Mouse (Mus musculus) lung, postnatal 4 days (tissue): Measurements from ENCODE around the gene Traf4.
A peak's percentile ranks its signal among the peaks of the same experiment; 100 is the strongest.
"Not testable (repeated sequence)": the region's sequence is repeated elsewhere in the genome, so short reads cannot be mapped to it uniquely, and the experiment has no call there.

Experiments
- DNase-seq, 2 experiments: peaks; one replicate each; pipeline ENCODE4 v3.0.0; 2021

Gene Traf4

GRCm38 (mm10) chr11:78164924-78165760, at the start of gene Traf4:
TSS of gene Traf4 (minus strand) at chr11:78165589.
- peak; percentile 89 to 91 for DNase-seq

- DNase-seq: peak; percentile 37 to 40
Measured at GRCm38 (mm10) chr11:78213086-78213817, 47.9 kb upstream of the Traf4 start.

- no peak for DNase-seq
Measured at GRCm38 (mm10) chr11:78211513-78211912, 46.1 kb upstream of the Traf4 start.

- DNase-seq: no peak
Measured at GRCm38 (mm10) chr11:78210615-78211014, 45.2 kb upstream of the Traf4 start.

GRCm38 (mm10) chr11:78209886-78210285, 44.5 kb upstream of the Traf4 start:
- no peak for DNase-seq

- no peak for DNase-seq
Measured at GRCm38 (mm10) chr11:78207190-78207589, 41.8 kb upstream of the Traf4 start.

GRCm38 (mm10) chr11:78205361-78206206, 40.2 kb upstream of the Traf4 start:
- no peak for DNase-seq

- no peak for DNase-seq
Measured at GRCm38 (mm10) chr11:78204287-78204686, 38.9 kb upstream of the Traf4 start.

GRCm38 (mm10) chr11:78202372-78202771, 37.0 kb upstream of the Traf4 start:
- DNase-seq: no peak

- no peak for DNase-seq
Measured at GRCm38 (mm10) chr11:78195101-78195863, 29.9 kb upstream of the Traf4 start.

- peak; percentile 86 to 88 for DNase-seq
Measured at GRCm38 (mm10) chr11:78194411-78195100, 29.2 kb upstream of the Traf4 start.

GRCm38 (mm10) chr11:78193113-78193512, 27.7 kb upstream of the Traf4 start, which contains the start of gene Proca1:
TSS of gene Proca1 (plus strand) at chr11:78193392.
- DNase-seq: no peak

GRCm38 (mm10) chr11:78190041-78190440, 24.7 kb upstream of the Traf4 start:
- DNase-seq: no peak

- peak; percentile 84 to 90 for DNase-seq
Measured at GRCm38 (mm10) chr11:78189234-78190040, 24.0 kb upstream of the Traf4 start.

- peak; percentile 87 to 92 for DNase-seq
Measured at GRCm38 (mm10) chr11:78188331-78189233, 23.2 kb upstream of the Traf4 start, which contains the start of gene Rab34. TSS of gene Rab34 (plus strand) at chr11:78188430.

- DNase-seq: not testable (repeated sequence)
Measured at GRCm38 (mm10) chr11:78184702-78185101, 19.3 kb upstream of the Traf4 start.

- DNase-seq: no peak
Measured at GRCm38 (mm10) chr11:78183884-78184514, 18.6 kb upstream of the Traf4 start.

- peak; percentile 85 to 86 for DNase-seq
Measured at GRCm38 (mm10) chr11:78182961-78183844, 17.8 kb upstream of the Traf4 start, which contains the start of gene Rpl23a. TSS of gene Rpl23a (minus strand) at chr11:78183584.
